Mouse (Mus musculus) brain, adult 2 months (tissue): Measurements from ENCODE around the gene Ccdc160.

Experiments used
- DNase-seq: peaks from one replicate; pipeline ENCODE4 v3.0.0; 2011; ENCODE audit warnings: low read depth, low spot score

Gene Ccdc160

GRCm38 (mm10) chrX:52790980-52791593 is at the start of gene Ccdc160:
Ccdc160 (plus strand) TSS chrX:52791200.
- DNase-seq = peak; percentile 86

- no peak for DNase-seq
These were observed 47.2 kb upstream of the Ccdc160 start for GRCm38 (mm10) chrX:52743781-52744180.

GRCm38 (mm10) chrX:52744201-52745051 is 46.6 kb upstream of the Ccdc160 start:
- DNase-seq = no peak

GRCm38 (mm10) chrX:52745462-52745861 is 45.5 kb upstream of the Ccdc160 start:
- peak; percentile 15 for DNase-seq

- DNase-seq = no peak
These were observed 45.1 kb upstream of the Ccdc160 start for GRCm38 (mm10) chrX:52745917-52746316.

GRCm38 (mm10) chrX:52746849-52747248 is 44.2 kb upstream of the Ccdc160 start:
- DNase-seq = no peak

GRCm38 (mm10) chrX:52753491-52754085 is 37.4 kb upstream of the Ccdc160 start:
- DNase-seq = no peak

- no peak for DNase-seq
These were observed 33.8 kb upstream of the Ccdc160 start for GRCm38 (mm10) chrX:52757164-52757563.

GRCm38 (mm10) chrX:52759232-52759631 is 31.8 kb upstream of the Ccdc160 start:
- no peak for DNase-seq

GRCm38 (mm10) chrX:52760191-52760945 is 30.6 kb upstream of the Ccdc160 start:
- no peak for DNase-seq

- DNase-seq = no peak
These were observed 28.8 kb upstream of the Ccdc160 start for GRCm38 (mm10) chrX:52762221-52762620.

GRCm38 (mm10) chrX:52775973-52776372 is 15.0 kb upstream of the Ccdc160 start:
- DNase-seq = peak; percentile 28

- no peak for DNase-seq
These were observed 13.3 kb upstream of the Ccdc160 start for GRCm38 (mm10) chrX:52777671-52778070.

- no peak for DNase-seq
These were observed 7.1 kb upstream of the Ccdc160 start for GRCm38 (mm10) chrX:52783898-52784297.

- DNase-seq = no peak
These were observed 1.1 kb downstream of the Ccdc160 start for GRCm38 (mm10) chrX:52791944-52792719.

- DNase-seq = no peak
These were observed 1.9 kb downstream of the Ccdc160 start for GRCm38 (mm10) chrX:52792861-52793260.

- DNase-seq = no peak
These were observed 4.8 kb downstream of the Ccdc160 start for GRCm38 (mm10) chrX:52795816-52796215.

GRCm38 (mm10) chrX:52797031-52797625 is 6.1 kb downstream of the Ccdc160 start:
- DNase-seq = no peak

GRCm38 (mm10) chrX:52798255-52798654 is 7.3 kb downstream of the Ccdc160 start:
- no peak for DNase-seq

- DNase-seq = no peak
These were observed 8.6 kb downstream of the Ccdc160 start for GRCm38 (mm10) chrX:52799566-52799965.

GRCm38 (mm10) chrX:52819338-52819737 is 28.3 kb downstream of the Ccdc160 start:
- no peak for DNase-seq
